Mouse (Mus musculus) testis, postnatal 14 days (tissue): ENCODE results near the gene Bicra.

ENCODE experiments used
- DNase-seq: peaks from one replicate; pipeline ENCODE4 v3.0.0; 2021; ENCODE audit warnings: low spot score

Bicra gene

DNA sequence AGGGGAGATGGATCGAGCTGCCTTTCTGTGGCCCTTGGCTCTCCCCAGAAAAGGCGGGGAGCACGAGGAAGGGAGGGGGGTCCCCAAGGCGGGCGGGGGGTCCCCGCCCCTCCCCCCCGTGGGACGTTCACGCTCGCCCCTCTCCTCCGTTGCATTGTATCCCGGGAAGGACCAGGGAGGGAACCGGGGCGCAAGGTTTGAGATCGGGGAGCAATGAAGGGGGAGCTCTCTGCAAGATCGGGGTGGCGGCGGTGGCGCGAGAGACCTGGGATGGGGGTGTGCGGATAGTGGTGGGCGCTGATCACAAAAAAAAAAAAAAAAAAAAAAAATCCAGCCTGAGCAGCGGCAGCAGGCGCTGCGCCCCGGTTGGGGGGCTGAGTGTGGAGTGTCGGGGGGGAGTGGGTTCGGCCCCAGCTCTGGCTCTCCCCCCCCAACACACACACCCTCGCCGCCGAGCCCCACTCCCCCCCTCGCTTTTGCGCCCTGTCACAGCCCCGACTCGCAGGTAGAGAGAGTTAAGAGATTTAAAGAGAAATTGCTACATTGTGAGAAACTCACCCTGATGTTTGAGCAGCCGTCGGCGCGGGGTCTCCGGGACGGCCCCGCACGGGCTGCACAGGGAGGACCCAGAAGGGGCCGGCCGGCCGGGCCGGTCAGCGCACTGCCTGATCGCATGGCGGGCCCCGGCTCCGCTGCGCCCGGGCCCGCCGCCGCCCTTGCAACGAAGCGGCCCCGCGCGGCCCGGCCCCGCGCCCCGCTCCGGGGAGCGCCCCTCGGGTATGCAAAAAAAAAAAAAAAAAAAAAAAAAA, at the start of gene Bicra:
Bicra (minus strand) TSS at position 584 of the 809 bp plus-strand sequence.
- peak; percentile 89 for DNase-seq

- no peak for DNase-seq
Observed at GRCm38 (mm10) chr7:16094592-16094991, 46.9 kb upstream of the Bicra start.

DNA sequence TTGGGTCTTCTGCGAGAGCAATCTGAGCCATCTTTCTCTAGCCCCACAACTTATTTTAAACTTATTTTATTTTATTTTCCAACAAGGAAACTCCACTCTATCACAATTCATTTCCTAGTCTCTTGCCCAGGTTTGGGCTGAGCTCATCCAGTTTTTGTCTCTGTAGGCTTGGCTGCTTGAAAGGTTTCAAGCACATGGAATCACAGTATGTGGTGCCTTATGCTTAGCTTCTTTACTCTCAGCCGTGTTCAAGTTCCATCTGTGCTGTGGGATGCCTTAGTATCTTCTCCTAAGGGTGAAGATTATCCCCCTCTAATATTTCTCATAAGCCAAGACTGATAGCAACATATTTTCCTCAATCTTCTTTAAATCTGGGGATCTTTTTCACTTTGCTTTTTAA, 39.9 kb upstream of the Bicra start:
- no peak for DNase-seq

- no peak for DNase-seq
Observed at GRCm38 (mm10) chr7:16083361-16083760, 35.6 kb upstream of the Bicra start.

GRCm38 (mm10) chr7:16080581-16080980, 32.9 kb upstream of the Bicra start:
- no peak for DNase-seq

DNA sequence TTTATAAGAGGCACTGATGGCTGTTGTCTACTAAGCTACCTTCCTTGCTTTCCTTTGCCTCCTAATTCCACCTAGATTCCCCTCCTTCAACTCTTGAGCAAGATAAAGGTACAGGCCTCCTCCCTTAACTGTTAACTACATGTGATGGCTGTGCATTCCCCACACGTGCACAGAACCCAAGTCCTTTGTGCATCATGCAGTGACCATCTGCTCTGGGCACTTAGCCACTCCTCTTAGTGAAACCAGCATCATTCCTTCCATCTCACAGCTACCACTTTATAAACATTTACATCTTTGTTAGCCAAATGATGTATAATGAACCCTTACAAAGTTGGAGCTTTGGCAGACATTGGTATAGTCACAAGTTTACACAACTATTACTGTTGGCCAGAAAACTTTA, 32.2 kb upstream of the Bicra start:
- DNase-seq: no peak

GRCm38 (mm10) chr7:16071906-16072305, 24.2 kb upstream of the Bicra start:
- no peak for DNase-seq

GRCm38 (mm10) chr7:16070846-16071245, 23.1 kb upstream of the Bicra start:
- no peak for DNase-seq

DNA sequence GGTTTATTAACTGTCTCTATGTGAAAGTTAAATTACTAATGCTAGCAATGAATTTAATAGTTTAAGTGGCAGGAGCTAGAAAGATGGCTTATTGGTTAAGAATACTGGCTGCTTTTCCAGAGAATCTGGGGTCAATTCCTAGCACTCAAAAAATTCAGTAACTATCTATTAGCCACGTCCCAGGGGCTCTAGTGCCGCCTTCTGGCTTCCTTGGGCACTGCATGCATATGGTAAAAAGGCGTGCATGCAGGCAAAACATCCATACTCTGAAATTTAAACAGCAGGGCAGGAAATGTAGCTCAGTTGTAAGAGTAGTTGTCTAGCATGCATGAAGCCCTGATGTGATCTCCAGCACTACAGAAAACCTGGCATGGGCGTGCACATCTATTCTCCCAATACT, 15.8 kb upstream of the Bicra start:
- no peak for DNase-seq

- DNase-seq: peak; percentile 69
Observed at GRCm38 (mm10) chr7:16062099-16062420, 14.3 kb upstream of the Bicra start.

- DNase-seq: peak; percentile 93
Observed at GRCm38 (mm10) chr7:16061219-16062098, 13.7 kb upstream of the Bicra start, which contains the start of gene Zfp541. TSS of gene Zfp541 (plus strand) at chr7:16061814.

- no peak for DNase-seq
Observed at GRCm38 (mm10) chr7:16057136-16057534, 9.4 kb upstream of the Bicra start.

DNA sequence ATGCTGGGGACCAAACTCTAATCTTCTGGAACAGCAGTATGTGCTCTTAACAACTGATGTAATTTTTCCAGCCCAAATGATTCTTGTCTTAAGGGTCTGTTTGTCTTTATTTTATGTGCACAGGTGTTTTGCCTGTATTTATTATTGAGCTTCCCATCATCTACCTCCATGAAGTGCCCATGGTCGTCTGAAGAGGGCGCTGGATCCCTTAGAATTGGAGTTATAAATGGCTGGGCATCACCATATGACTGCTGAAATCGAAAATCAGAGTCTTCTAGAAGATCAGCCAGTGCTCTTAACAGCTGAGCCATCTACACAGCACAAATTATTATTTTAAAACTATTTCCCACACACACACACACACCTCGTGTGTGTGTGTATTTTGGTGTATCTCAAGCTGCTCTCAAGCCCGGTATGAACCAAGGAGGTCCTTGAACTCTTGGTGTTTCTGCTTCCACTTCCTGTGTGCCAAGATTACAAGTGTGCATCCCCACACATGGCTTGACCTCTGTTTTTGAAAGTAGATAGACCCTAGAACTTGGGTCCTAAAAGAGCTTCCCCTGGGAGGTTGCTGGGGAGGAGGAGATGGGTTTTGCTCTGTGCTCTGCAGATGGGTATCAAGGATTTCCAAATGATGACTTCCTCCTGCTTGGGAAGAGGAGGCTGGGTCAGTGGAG, 8.9 kb upstream of the Bicra start:
- DNase-seq: no peak

- DNase-seq: no peak
Observed at GRCm38 (mm10) chr7:16055665-16056064, 7.9 kb upstream of the Bicra start.

GRCm38 (mm10) chr7:16054966-16055365, 7.2 kb upstream of the Bicra start:
- DNase-seq: no peak

DNA sequence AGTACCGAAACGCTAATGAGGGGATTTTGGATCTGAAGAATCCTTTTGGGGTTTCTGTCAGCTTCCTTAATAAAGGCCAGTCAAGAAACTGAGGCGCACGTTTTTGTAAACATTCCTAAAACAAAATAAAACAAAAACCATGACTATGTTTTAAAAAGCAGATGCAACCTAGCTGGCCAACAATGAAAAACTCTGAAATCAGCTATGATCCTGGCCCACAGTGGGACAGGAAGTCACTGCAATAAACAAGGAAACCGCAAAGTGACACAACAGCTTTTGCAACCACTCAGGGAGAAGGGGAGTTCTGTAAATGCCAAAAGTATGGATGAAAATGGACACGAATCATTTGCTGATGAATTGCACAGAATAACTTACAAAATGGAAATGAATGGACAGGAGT, 5.4 kb upstream of the Bicra start:
- DNase-seq: no peak

- peak; percentile 95 for DNase-seq
Observed at GRCm38 (mm10) chr7:16052684-16053083, 5.0 kb upstream of the Bicra start.

DNA sequence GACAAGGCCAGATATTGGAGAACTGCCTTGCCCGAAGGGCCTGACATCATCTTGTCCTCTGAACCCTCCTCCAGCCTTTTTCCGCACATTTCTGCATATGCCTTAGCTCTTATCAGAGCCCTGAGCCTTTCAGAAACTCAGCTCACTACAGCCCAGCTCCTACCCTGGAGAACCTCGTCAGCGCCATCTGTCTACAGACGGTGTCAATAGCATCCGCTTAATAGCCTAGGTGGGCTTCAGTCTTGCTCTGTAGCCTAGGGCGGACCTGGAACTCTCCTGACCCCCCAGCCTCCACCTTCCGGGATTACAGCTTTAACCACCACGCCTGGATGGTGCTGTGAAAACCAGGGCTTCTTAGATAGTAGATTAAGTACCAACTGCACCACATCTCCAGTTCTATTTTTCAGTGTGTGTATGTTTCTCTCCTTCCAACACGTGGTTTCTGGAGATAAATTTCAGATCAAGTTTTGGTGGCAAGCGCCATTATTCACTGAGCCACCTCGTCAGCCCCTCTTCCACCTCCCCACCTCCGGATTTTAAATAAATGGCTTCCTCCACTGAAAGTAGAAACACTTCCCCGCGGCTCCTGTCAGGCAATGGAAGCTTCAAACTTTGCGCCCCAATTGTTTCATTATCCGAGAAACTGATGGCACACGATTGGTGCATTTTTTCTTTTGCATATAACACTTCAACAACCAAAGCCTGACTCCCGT, 4.3 kb upstream of the Bicra start:
- DNase-seq: peak; percentile 67

GRCm38 (mm10) chr7:16050600-16050999, 2.9 kb upstream of the Bicra start:
- DNase-seq: no peak

GRCm38 (mm10) chr7:16049576-16049915, 1.8 kb upstream of the Bicra start:
- DNase-seq: no peak

GRCm38 (mm10) chr7:16048675-16049575, 1.2 kb upstream of the Bicra start:
- no peak for DNase-seq
